Mouse (Mus musculus): Measurements from ENCODE around the gene Bcat1.
"Not testable (repeated sequence)": the region's sequence is repeated elsewhere in the genome, so short reads cannot be mapped to it uniquely, and the experiment has no call there.

Bcat1 gene

GRCm38 (mm10) chr6:145093038-145093622 is 17.1 kb upstream of the Bcat1 start:
- DNase-seq (ENCODE audit: low read depth, low spot score), result not testable (repeated sequence)

- DNase-seq (ENCODE audit: low read depth, low spot score), result no peak
These were observed 16.0 kb upstream of the Bcat1 start for GRCm38 (mm10) chr6:145091998-145092397.

DNA sequence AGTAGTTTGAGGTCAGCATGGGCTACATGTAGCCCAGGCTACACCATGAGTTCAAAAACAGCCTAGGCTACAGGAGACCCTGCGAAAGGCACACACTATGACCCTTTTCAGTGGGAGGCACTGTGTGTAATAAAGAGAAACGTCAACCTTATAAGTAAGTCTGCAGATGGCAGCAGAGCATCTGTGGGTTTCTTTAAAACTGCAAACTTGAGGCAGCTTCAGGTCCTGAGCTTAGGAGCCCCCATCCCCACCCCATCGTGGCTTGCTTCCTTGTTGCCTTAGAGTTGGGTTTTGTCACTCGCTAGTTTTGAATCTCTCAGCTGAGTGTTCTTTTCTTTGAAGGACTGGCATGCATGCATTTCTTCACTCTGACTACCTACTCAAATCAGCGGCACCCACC is 14.9 kb upstream of the Bcat1 start:
- no peak for DNase-seq (ENCODE audit: low read depth, low spot score)

DNA sequence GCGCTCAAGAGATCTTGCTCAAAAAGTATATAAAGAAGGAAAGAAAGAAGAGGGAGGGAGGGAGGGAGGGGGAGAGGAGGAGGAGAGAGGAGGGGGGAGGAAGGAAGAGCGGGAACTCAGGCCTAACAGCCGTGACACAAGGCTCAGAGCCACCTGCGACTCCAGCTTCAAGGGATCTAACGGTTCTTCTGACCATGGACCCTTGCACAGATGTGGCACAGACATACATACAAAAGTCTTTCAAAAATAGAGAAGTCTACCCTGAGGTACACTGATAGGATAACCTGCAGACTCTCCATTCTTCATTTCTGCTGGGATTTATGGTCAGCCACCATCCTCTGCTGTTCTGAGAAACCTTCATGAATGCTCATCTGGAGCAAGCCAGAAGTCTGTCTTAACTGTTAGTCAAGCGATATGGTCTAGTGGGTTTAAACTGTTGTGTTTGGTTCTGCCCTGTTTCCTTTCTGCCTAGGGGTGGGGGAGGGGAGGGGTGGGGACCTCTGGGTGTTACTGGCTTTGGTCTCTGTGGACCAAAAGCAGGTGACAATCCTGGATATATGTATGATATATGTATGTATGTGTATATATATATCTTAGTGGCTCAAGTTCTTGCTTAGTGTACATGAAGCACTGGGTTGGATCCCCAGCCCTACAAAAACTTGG is 14.3 kb upstream of the Bcat1 start:
- no peak for DNase-seq (ENCODE audit: low read depth, low spot score)

- no peak for DNase-seq (ENCODE audit: low read depth, low spot score)
These were observed 13.4 kb upstream of the Bcat1 start for GRCm38 (mm10) chr6:145089373-145089772.

DNA sequence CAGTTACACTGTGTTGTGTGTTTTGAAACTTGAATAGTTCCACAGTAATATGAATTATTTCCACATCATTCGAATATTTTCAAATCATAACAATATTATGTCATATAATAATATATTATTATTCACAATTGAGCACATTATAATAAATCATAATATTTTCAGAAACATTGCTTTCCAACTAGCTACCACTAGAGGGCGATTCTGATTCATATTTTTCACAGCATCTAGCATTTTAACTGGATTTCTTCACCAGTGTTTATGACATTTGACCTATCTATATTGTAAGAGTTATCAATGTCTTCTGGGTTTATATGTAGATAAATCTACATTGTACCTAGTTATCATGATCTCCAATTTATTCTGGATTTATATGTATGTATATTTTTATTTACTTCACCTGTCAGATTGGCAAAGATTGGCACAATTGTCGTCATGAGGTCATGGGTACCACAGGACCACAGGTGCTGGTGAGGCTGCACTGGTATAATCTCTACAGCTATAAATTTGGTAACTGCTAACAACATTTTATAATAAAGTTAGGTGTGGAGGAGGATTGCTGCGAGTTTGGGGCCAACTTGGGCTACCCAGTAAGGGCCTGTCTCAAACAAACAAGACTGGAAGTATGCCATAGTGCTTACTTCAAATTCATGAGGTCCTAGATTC is 12.6 kb upstream of the Bcat1 start:
- DNase-seq (ENCODE audit: low read depth, low spot score), result no peak

DNA sequence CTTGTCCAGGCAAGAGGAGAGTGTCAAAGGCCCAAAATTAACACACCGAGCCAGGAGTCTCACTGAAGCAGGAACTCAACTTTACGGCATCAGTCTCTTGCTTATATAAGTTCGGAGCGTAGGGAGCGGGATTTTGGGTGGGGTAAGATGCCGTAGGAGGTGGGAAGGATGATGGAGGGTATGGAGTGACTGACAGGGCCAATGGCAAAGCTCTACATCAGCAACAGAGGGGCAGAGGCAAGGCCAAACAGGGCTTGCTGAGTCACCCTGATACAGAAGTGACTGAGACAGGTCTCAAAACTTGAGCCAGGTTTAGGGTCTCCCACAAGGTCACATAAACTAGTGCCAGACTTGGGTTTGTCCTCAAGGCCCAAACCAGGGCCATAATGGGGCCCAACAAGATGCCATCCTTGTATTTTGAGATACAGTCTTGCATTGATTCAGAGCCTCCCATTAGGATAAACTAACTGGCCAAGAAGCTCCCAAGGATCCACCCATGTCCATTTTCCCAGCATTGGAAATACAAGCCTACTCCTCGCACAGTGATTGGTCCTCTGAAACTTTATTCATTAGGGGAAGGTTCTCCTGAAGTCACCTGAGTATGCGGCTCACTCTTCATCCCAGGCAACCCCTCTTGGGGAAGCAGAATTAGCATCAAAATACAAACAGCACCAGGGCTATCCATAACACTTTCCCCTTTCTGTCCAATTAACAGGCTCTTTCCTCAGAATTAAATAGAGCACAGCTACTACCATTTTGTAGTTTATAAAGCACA is 8.5 kb upstream of the Bcat1 start:
- DNase-seq (ENCODE audit: low read depth, low spot score), result no peak

DNA sequence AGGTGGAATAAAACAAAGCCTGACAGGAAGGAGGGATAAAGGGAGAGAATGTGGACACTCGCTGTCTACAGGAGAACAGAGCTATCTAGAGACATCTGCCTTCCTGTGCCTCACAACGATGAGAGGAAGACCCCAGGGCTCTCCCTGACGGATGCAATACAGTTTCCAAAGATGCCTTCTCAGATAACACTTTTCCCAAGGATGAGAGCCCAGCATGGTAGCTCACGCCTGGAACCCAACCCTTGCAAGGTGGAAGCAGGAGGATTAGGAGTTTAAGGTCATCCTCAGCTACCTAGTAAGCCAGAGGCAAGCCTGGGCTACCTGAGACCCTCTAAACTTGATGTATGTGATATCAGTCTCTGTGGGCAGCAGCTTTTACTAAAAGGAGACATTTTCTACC is 5.7 kb upstream of the Bcat1 start:
- no peak for DNase-seq (ENCODE audit: low read depth, low spot score)

DNA sequence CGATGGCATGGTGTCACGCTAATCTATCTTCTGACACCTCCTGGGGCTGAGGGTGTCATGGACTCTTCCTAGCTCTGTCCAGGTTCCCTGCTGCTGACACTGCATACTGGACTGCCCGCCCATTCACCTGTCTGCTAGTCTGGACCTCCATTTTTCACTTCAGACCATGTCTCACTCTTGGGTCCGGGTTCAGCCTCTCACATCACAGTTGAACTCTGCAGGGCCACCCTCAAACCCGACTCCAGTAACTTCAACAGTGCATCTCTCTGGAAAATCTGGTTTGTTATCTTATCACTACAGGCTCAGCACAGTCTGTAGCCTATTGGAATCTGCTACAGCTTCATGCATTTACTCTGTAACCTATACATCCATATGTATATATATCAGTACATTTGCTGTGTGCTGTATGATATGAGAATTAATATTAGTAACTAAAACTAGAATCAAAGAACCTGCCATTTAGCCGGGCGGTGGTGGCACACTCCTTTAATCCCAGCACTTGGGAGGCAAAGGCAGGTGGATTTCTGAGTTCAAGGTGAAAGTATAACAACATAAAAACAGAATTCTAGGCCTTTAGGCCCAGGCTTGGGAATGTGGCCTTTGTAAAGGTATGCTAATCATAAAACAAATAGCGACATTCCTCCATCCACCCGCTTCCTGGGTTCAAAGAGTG is 3.2 kb upstream of the Bcat1 start:
- no peak for DNase-seq (ENCODE audit: low read depth, low spot score)

DNA sequence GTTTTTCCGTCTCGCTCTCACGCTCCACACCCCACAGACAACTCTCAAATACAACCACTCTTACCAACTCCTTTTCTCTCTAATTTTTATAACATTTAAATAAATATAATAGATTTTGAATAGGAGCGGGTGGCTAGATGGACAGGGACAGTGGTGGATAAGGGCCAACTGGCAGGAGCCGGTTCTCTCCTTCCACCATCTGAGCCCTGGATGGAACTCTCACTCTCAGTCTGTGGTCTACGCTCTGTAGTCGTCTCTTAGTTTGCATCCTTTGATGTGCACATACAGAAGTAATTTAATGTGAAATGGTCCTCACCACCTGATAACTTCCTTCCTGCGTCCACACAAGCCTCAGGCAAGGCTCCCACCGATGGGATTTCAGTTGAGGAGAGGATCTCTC is 302 bp upstream of the Bcat1 start:
- no peak for DNase-seq (ENCODE audit: low read depth, low spot score)

- DNase-seq (ENCODE audit: low read depth, low spot score), result no peak
These were observed 866 bp downstream of the Bcat1 start for GRCm38 (mm10) chr6:145075088-145075547.

DNA sequence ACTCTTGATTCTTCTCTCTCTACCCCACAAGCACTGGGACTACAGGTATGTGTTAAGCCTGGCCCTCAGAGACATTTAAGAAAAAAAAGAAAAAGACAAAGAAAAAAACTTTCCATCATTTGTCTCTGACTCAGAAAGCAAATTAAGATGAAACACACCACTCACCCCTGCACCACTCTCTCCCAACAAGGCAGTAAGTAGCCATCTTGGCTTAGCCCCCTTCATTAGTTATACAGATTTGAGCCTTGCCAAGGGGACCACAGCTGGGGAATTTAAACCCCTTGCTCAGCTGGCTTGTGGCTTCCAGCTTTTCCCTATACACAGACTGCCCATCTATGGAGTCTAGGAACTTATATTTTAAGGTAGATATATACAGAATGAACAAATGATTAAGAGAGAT is 1.5 kb downstream of the Bcat1 start:
- DNase-seq (ENCODE audit: low read depth, low spot score), result no peak

DNA sequence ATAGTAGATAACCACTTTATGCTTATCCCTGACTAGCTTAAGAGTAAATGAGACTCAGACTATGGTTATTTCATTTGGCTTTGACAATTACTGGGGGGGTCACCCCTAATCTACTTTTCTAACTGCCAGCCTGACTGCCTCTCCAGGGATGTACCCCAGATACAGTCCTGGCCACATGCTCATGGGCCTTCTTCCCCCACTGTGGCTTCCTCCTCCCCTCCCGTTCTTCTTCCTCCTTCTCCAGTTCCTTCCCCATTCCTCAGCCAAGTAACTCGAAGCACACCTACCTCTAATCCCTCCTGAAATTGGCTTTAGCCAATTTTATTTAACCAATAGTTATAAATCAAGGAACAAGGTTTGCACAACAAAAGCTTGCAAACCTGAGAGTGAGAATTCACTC is 6.1 kb downstream of the Bcat1 start:
- DNase-seq (ENCODE audit: low read depth, low spot score), result no peak

DNA sequence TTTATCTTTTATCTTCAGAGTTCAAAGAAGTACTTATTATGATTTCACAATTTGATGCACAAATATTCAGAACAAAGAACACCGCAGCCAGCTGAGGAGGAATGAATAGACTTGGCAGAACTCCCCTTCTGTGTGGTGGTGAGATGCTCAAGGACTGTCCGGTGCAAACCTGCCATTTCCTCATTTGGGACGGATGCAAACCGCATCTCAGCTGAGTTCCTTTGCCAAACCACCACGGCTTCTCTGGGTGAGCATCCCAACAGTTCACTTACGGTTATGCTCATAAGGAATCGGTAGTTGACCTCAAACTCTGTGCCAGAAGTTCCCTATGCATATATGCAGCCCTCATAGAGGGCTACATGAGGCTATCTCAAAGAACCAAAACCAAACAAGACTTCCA is 6.6 kb downstream of the Bcat1 start:
- DNase-seq (ENCODE audit: low read depth, low spot score), result no peak

- DNase-seq (ENCODE audit: low read depth, low spot score), result no peak
These were observed 8.3 kb downstream of the Bcat1 start for GRCm38 (mm10) chr6:145067679-145068078.

- DNase-seq (ENCODE audit: low read depth, low spot score), result no peak
These were observed 9.6 kb downstream of the Bcat1 start for GRCm38 (mm10) chr6:145066416-145066815.

GRCm38 (mm10) chr6:145065301-145065845 is 10.6 kb downstream of the Bcat1 start:
- DNase-seq (ENCODE audit: low read depth, low spot score), result no peak

DNA sequence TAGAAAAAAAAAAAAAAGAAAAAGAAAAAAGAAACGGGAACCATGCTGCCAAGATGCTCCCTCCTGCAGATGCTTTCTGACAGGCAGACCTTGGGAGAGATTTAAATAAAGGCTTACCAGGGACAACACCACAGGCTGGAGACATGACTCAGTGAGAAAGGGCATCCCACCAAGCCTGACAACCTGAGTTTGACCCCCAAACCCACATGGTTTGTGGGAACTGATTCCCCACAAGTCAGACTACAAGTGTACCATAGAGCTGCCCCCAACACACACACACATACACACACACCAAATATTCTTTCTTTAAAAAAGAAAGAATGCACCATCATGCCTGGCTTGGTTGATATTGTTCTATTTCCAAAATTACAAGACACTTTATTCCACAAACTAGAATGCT is 11.9 kb downstream of the Bcat1 start:
- no peak for DNase-seq (ENCODE audit: low read depth, low spot score)

- DNase-seq (ENCODE audit: low read depth, low spot score), result no peak
These were observed 12.6 kb downstream of the Bcat1 start for GRCm38 (mm10) chr6:145063212-145063868.

DNA sequence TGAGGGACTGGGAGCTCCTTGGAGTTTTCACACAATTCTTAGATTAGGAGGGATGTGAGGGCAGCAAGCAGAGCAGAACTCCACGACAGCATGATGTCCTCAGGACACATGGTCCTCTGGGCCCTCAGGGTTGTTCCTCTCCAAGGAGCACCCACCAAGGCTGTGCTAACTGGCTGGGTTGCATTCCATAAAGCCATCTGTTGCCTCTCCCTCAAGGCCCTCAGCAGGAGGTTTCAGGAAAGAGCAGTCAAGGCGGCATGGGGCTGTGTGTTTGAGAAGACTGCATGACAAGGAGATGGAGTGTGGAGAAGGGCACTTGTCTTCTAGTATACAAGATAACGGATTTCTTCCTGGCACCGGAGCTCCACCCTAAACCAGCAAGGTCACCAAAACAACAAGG is 13.2 kb downstream of the Bcat1 start:
- no peak for DNase-seq (ENCODE audit: low read depth, low spot score)

DNA sequence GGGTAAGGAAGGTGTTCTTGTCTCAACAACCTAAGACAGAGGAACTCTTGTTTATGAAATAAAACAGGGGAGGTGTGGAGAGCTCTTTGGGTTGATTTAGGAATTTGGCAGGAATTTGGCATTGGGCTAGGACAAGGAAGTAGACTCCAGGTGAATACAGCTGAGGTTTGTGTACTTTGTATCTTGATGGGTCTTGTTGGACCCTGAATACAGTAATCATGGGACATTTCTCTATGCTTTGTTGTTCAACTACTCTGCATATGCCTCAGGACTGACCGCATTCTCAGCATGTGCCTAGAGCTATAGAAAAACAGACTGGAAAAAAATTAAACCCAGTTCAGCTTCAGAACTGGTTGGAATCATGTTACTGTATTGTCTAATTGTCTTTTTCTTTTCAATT is 14.6 kb downstream of the Bcat1 start:
- no peak for DNase-seq (ENCODE audit: low read depth, low spot score)

Measured in retina, adult 2 months (tissue).